Mouse (Mus musculus) MEL (cell line): ENCODE measurements around the gene Palld.

ENCODE experiments used
- CTCF ChIP-seq, 3 experiments: IDR thresholded peaks in 2 of 3; conservative IDR thresholded peaks in 1 of 3; 2 replicates each; pipeline ENCODE4 v1.5.1; 2011 to 2012; ENCODE audit warnings: low read length in 3 of 3, low read depth in 2 of 3, mild to moderate bottlenecking in 2 of 3, improper control_type of control experiment in 1 of 3, inconsistent platforms in 1 of 3, mixed read lengths in 1 of 3, moderate library complexity in 1 of 3; ENCODE audit not compliant: control insufficient read depth in 1 of 3, insufficient read depth in 1 of 3, poor library complexity in 1 of 3, severe bottlenecking in 1 of 3
- EP300 ChIP-seq, 2 experiments: IDR thresholded peaks; 2 replicates each; pipeline ENCODE4 v1.6.1; 2011; ENCODE audit warnings: improper control_type of control experiment in 2 of 2, low read length in 2 of 2, low read depth in 1 of 2, mild to moderate bottlenecking in 1 of 2
- GABPA ChIP-seq: IDR thresholded peaks from 2 replicates; pipeline ENCODE4 v1.6.1; 2012; ENCODE audit warnings: low read depth, mild to moderate bottlenecking, inconsistent platforms, low read length, improper control_type of control experiment, moderate library complexity
- KAT2A ChIP-seq: conservative IDR thresholded peaks from 2 replicates; pipeline ENCODE4 v1.6.1; 2012; ENCODE audit warnings: low read depth, low read length, improper control_type of control experiment, inconsistent platforms
- MAZ ChIP-seq: IDR thresholded peaks from 2 replicates; pipeline ENCODE4 v1.6.1; 2012; ENCODE audit warnings: low read depth, mild to moderate bottlenecking, inconsistent platforms, low read length, improper control_type of control experiment
- POLR2AphosphoS5 ChIP-seq: IDR thresholded peaks from 2 replicates; pipeline ENCODE4 v1.6.1; 2012; ENCODE audit warnings: low read depth, borderline replicate concordance, mild to moderate bottlenecking, inconsistent platforms, low read length, moderate library complexity, mixed read lengths
- RAD21 ChIP-seq: IDR thresholded peaks from 2 replicates; pipeline ENCODE4 v1.6.1; 2011; ENCODE audit warnings: mild to moderate bottlenecking, low read depth, low read length, improper control_type of control experiment
- SIN3A ChIP-seq: IDR thresholded peaks from 2 replicates; pipeline ENCODE4 v1.6.1; 2012; ENCODE audit warnings: low read length, improper control_type of control experiment, inconsistent platforms
- TAL1 ChIP-seq: IDR thresholded peaks from 2 replicates; pipeline ENCODE4 v1.6.1; 2012; ENCODE audit warnings: mild to moderate bottlenecking, inconsistent platforms, low read length, moderate library complexity, mixed read lengths
- USF1 ChIP-seq: IDR thresholded peaks from 2 replicates; pipeline ENCODE4 v1.6.1; 2014; ENCODE audit warnings: low read depth, mild to moderate bottlenecking, inconsistent platforms, low read length, improper control_type of control experiment, moderate library complexity

- no peak for TF ChIP-seq SIN3A
- TF ChIP-seq EP300 (IDR thresholded peaks at IDR 0.05; ENCODE audit: low read depth in 1 of 2, low read length in 2 of 2) = no peak
- TF ChIP-seq TAL1 = no peak
- TF ChIP-seq CTCF (IDR thresholded peaks at IDR 0.05 in 2 of 3, conservative IDR thresholded peaks at IDR 0.05 in 1 of 3; ENCODE audit: control insufficient read depth in 1 of 3, insufficient read depth in 1 of 3, low read depth in 2 of 3, low read length in 3 of 3, poor library complexity in 1 of 3, severe bottlenecking in 1 of 3) = no peak
- no peak for TF ChIP-seq RAD21
- no peak for TF ChIP-seq USF1
- TF ChIP-seq POLR2AphosphoS5 = no peak
- no peak for TF ChIP-seq MAZ
- TF ChIP-seq KAT2A = no peak
- TF ChIP-seq GABPA = no peak
Observed at GRCm38 (mm10) chr8:61639596-61639995, 262.9 kb downstream of the Palld start.
